Mouse (Mus musculus) hematopoietic stem cell, adult 5-6 weeks (primary cell): ENCODE data around the gene Lrriq4. TPM values are rescaled to one million over a fixed set of nuclear protein-coding genes. Genes with fewer than 3 reads are reported as not detected.

ENCODE experiments used
- total RNA-seq: library from RNA; stranded (forward); fragments of 172-1452, 232-1000 nt; gene quantifications from 2 replicates; pipeline ENCODE4 v1.2.3, GENCODE M21; 2017

The Lrriq4 gene
- total RNA-seq, 1 experiment from 2014 or later: not detected

Other genes starting within 250 kb of the Lrriq4 start
- 82.2 and 104 TPM in 2 replicates for gene Mecom, start 96.5 kb upstream of the Lrriq4 start, total RNA-seq
- 0.25 TPM in 1 of 2 replicates, not detected in the other for gene Actrt3, start 44.6 kb upstream of the Lrriq4 start, total RNA-seq
- gene Mynn, start 42.4 kb upstream of the Lrriq4 start, total RNA-seq: 46.1 and 48.2 TPM in 2 replicates
- gene Lrrc34, start 3.4 kb downstream of the Lrriq4 start, total RNA-seq: 0.45 and 1.1 TPM in 2 replicates
- gene Lrrc31, start 55.3 kb downstream of the Lrriq4 start, total RNA-seq: not detected in 2 replicates
- not detected in 2 replicates for gene Samd7, start 101.8 kb downstream of the Lrriq4 start, total RNA-seq
- 134 TPM in 2 replicates for gene Sec62, start 148.4 kb downstream of the Lrriq4 start, total RNA-seq
- gene Gpr160, start 211.4 kb downstream of the Lrriq4 start, total RNA-seq: 21.1 and 21.6 TPM in 2 replicates